Mouse (Mus musculus): ENCODE measurements around the gene Prkar1b. TPM values are rescaled to one million over a fixed set of nuclear protein-coding genes. Genes with fewer than 3 reads are reported as not detected.

The Prkar1b gene
- polyA plus RNA-seq, 1 experiment from 2014 or later: 25.4 TPM

- no peak overlapping the region for H3K4me2 ChIP-seq (replicated peaks)
- H3K27me3 ChIP-seq: no peaks in the 10 kb centered on the region
- no peak for ATAC-seq (ENCODE audit: low FRiP score, low read depth)
- no peaks in the 10 kb centered on the region for H3K36me3 ChIP-seq
- no peak overlapping the region for H3K9ac ChIP-seq
- 0 out of 2 replicates have a peak, but pooled peaks cover 4% of the 10 kb centered on the region for H3K4me1 ChIP-seq
- H3K4me3 ChIP-seq: no peak overlapping the region
- no peak overlapping the region for H3K27ac ChIP-seq
- 0 out of 2 replicates have a peak, but pooled peaks cover 7% of the 10 kb centered on the region for H3K9me3 ChIP-seq
- WGBS: 64% methylated on average over 5 of the region's 5 CpGs
Measured at GRCm38 (mm10) chr5:139118139-139118960, 31.5 kb downstream of the Prkar1b start.

GRCm38 (mm10) chr5:139115507-139115906, 34.3 kb downstream of the Prkar1b start:
- H3K36me3 ChIP-seq: no peaks in the 10 kb centered on the region
- ATAC-seq (ENCODE audit: low FRiP score, low read depth): no peak
- H3K4me3 ChIP-seq: no peak overlapping the region
- H3K9me3 ChIP-seq: no peaks in the 10 kb centered on the region
- H3K4me2 ChIP-seq (replicated peaks): no peak overlapping the region
- H3K27ac ChIP-seq: no peak overlapping the region
- no peaks in the 10 kb centered on the region for H3K27me3 ChIP-seq
- no peak overlapping the region for H3K9ac ChIP-seq
- WGBS: 92% methylated on average over 7 of the region's 7 CpGs
- 0 out of 2 replicates have a peak, but pooled peaks cover 4% of the 10 kb centered on the region for H3K4me1 ChIP-seq

GRCm38 (mm10) chr5:139114876-139115275, 34.9 kb downstream of the Prkar1b start:
- Histone ChIP-seq H3K4me2 (replicated peaks) (no peak overlapping the region), H3K27me3 (no peaks in the 10 kb centered on the region), H3K27ac (no peak overlapping the region), H3K9ac (no peak overlapping the region), H3K4me3 (no peak overlapping the region), H3K9me3 (no peaks in the 10 kb centered on the region), H3K36me3 (no peaks in the 10 kb centered on the region), H3K4me1 (0 out of 2 replicates have a peak, but pooled peaks cover 4% of the 10 kb centered on the region)
- ATAC-seq (ENCODE audit: low FRiP score, low read depth): no peak
- 67% methylated on average over 4 of the region's 4 CpGs for WGBS

GRCm38 (mm10) chr5:139112418-139112817, 37.4 kb downstream of the Prkar1b start:
- Histone ChIP-seq H3K27ac (no peak overlapping the region), H3K9me3 (no peaks in the 10 kb centered on the region), H3K4me3 (no peak overlapping the region), H3K4me1 (no peaks in the 10 kb centered on the region), H3K4me2 (replicated peaks) (no peak overlapping the region), H3K9ac (no peak overlapping the region), H3K36me3 (no peaks in the 10 kb centered on the region), H3K27me3 (no peaks in the 10 kb centered on the region)
- no peak for ATAC-seq (ENCODE audit: low FRiP score, low read depth)
- 80% methylated on average over 9 of the region's 9 CpGs for WGBS

GRCm38 (mm10) chr5:139111991-139112390, 37.8 kb downstream of the Prkar1b start:
- no peak for ATAC-seq (ENCODE audit: low FRiP score, low read depth)
- WGBS: 66% methylated on average over 9 of the region's 9 CpGs
- Histone ChIP-seq H3K27ac (no peak overlapping the region), H3K4me2 (replicated peaks) (no peak overlapping the region), H3K9me3 (no peaks in the 10 kb centered on the region), H3K36me3 (no peaks in the 10 kb centered on the region), H3K4me1 (no peaks in the 10 kb centered on the region), H3K4me3 (no peak overlapping the region), H3K27me3 (no peaks in the 10 kb centered on the region), H3K9ac (no peak overlapping the region)

GRCm38 (mm10) chr5:139110140-139110855, 39.5 kb downstream of the Prkar1b start:
- Histone ChIP-seq H3K36me3 (peaks cover 4% of the 10 kb centered on the region; the same call in 1 of the 2 replicates), H3K9ac (no peak overlapping the region), H3K9me3 (no peaks in the 10 kb centered on the region), H3K4me3 (no peak overlapping the region), H3K27ac (no peak overlapping the region), H3K27me3 (no peaks in the 10 kb centered on the region), H3K4me1 (no peaks in the 10 kb centered on the region), H3K4me2 (replicated peaks) (no peak overlapping the region)
- WGBS: 88% methylated on average over 2 of the region's 2 CpGs
- ATAC-seq (ENCODE audit: low FRiP score, low read depth): no peak

- Histone ChIP-seq H3K36me3 (peaks cover 4% of the 10 kb centered on the region; the same call in 1 of the 2 replicates), H3K9me3 (0 out of 2 replicates have a peak, but pooled peaks cover 4% of the 10 kb centered on the region), H3K4me1 (no peaks in the 10 kb centered on the region), H3K4me3 (no peak overlapping the region), H3K27me3 (no peaks in the 10 kb centered on the region), H3K27ac (no peak overlapping the region), H3K4me2 (replicated peaks) (no peak overlapping the region), H3K9ac (no peak overlapping the region)
- WGBS: 72% methylated on average over 9 of the region's 9 CpGs
- no peak for ATAC-seq (ENCODE audit: low FRiP score, low read depth)
Measured at GRCm38 (mm10) chr5:139107815-139108214, 42.0 kb downstream of the Prkar1b start.

- H3K9ac ChIP-seq: no peak overlapping the region
- peaks cover 4% of the 10 kb centered on the region; the same call in 1 of the 2 replicates for H3K9me3 ChIP-seq
- no peak overlapping the region for H3K27ac ChIP-seq
- peaks cover 4% of the 10 kb centered on the region; the same call in 1 of the 2 replicates for H3K36me3 ChIP-seq
- no peak overlapping the region for H3K4me3 ChIP-seq
- peaks cover 16% of the 10 kb centered on the region for H3K4me1 ChIP-seq
- H3K27me3 ChIP-seq: no peaks in the 10 kb centered on the region
- 62% methylated on average over 6 of the region's 6 CpGs for WGBS
- H3K4me2 ChIP-seq (replicated peaks): no peak overlapping the region
- ATAC-seq (ENCODE audit: low FRiP score, low read depth): no peak; the same call in 1 of the 2 replicates
Measured at GRCm38 (mm10) chr5:139101783-139102182, 48.0 kb downstream of the Prkar1b start.

- H3K9me3 ChIP-seq: no peaks in the 10 kb centered on the region; the same call in 1 of the 2 replicates
- no peaks in the 10 kb centered on the region for H3K36me3 ChIP-seq
- 21% methylated on average over 12 of the region's 12 CpGs for whole genome bisulfite sequencing
- no peak overlapping the region for H3K9ac ChIP-seq
- H3K27me3 ChIP-seq: no peaks in the 10 kb centered on the region
- H3K4me3 ChIP-seq: no peak overlapping the region
- H3K4me2 ChIP-seq (replicated peaks): no peak overlapping the region
- peaks cover 16% of the 10 kb centered on the region for H3K4me1 ChIP-seq
- no peak overlapping the region for H3K27ac ChIP-seq
- no peak for ATAC-seq (ENCODE audit: low FRiP score, low read depth)
Measured at GRCm38 (mm10) chr5:139098991-139099972, 50.5 kb downstream of the Prkar1b start.

GRCm38 (mm10) chr5:139095297-139096110, 54.3 kb downstream of the Prkar1b start:
- H3K4me1 ChIP-seq: peaks cover 16% of the 10 kb centered on the region
- H3K27me3 ChIP-seq: no peaks in the 10 kb centered on the region
- H3K4me3 ChIP-seq: no peak overlapping the region
- WGBS: 66% methylated on average over 8 of the region's 8 CpGs
- H3K4me2 ChIP-seq (replicated peaks): no peak overlapping the region
- no peaks in the 10 kb centered on the region for H3K36me3 ChIP-seq
- no peak for ATAC-seq (ENCODE audit: low FRiP score, low read depth)
- no peak overlapping the region for H3K27ac ChIP-seq
- H3K9me3 ChIP-seq: no peaks in the 10 kb centered on the region; the same call in 1 of the 2 replicates
- no peak overlapping the region for H3K9ac ChIP-seq

GRCm38 (mm10) chr5:139093534-139093933, 56.3 kb downstream of the Prkar1b start:
- ATAC-seq (ENCODE audit: low FRiP score, low read depth): no peak
- WGBS: 68% methylated on average over 4 of the region's 4 CpGs
- H3K4me3 ChIP-seq: no peak overlapping the region

More at GRCm38 (mm10) chr5:139093534-139093933, 56.3 kb downstream of the Prkar1b start:
- Histone ChIP-seq H3K36me3 (no peaks in the 10 kb centered on the region), H3K27ac (no peak overlapping the region), H3K9me3 (no peaks in the 10 kb centered on the region; the same call in 1 of the 2 replicates), H3K9ac (no peak overlapping the region), H3K4me1 (peaks cover 4% of the 10 kb centered on the region; the same call in 1 of the 2 replicates), H3K27me3 (no peaks in the 10 kb centered on the region), H3K4me2 (replicated peaks) (no peak overlapping the region)

All from limb, embryonic 13.5 days (tissue).